Mouse (Mus musculus): ENCODE results near the gene Dbx2.

Gene Dbx2

DNA sequence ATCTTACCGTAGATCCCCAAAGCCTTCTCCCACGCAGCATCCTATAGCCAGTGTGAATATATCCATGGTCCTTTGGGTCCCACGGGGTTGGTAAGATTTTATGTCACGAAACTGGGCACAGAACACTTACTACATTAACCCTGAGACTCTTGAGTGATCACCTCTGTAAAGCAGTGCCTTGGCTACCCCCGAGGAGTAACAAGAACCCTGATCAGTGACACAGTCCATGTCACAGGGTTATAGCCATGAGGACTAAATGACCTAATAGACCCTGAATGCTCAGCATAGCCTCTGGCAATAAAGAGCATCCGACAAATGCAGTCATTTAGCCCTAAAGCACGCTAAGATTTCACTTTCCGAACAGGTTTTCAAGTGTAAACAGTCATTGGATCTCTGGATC, 33.0 kb downstream of the Dbx2 start:
- no peak for DNase-seq (ENCODE audit: low read depth, low spot score)

DNA sequence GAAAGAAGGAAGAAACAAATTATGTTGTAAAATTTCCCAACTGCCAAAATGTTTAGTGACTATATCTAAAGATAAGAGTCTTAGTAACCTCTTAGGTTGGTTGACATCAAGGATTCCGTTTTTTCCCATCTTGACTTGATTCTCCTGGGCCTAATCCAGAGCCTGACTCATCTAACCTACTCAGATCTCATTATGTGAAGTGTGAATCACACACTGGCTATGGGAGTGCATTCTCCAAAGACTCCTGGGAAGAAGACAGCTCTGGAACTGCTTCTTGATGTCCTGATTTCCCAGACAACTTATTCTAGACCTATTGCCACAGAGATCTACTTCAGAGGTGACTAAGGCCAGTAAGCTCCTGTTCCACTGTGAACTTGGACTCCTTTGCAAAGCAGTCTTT, 43.2 kb downstream of the Dbx2 start:
- DNase-seq (ENCODE audit: low read depth, low spot score) = no peak

DNA sequence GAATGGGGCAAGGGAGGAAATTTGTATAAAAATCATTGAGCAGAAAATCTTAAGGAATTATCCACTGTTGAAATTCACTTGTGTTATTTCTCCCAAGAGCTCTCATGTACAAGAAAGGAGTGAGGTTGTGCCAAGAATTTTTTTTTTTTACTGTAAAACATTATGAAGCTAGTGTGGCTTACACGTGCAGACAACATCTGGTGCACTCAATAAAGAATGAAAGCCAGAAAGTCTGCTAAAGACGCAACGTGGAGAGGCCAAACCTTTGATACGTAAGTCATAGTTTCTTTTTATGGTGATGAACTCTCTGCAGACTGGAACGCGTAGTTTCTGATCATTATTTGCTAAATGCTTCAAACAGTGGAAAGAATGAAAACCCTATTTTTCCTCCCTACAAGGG, 54.6 kb downstream of the Dbx2 start:
- no peak for DNase-seq (ENCODE audit: low read depth, low spot score)

DNA sequence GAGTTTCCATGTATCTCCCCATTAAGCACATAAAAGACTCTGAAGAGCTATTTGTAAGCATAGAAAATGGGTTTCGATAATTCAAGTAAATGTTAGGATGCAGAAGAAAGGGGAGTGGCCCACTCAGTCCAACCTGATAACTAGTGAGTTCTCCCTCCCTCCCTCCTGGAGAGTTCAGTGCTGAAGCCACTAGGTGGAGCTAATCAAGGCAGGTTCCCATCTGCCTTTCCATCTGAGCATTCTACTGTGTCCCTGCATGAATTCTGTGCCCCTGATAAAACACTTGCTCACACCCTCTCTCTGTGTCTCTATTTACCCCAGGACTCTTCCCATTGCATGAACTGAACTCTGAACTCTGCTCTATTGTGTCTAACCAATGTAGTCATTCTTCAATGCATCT, 57.1 kb downstream of the Dbx2 start:
- DNase-seq (ENCODE audit: low read depth, low spot score) = peak; percentile 50

DNA sequence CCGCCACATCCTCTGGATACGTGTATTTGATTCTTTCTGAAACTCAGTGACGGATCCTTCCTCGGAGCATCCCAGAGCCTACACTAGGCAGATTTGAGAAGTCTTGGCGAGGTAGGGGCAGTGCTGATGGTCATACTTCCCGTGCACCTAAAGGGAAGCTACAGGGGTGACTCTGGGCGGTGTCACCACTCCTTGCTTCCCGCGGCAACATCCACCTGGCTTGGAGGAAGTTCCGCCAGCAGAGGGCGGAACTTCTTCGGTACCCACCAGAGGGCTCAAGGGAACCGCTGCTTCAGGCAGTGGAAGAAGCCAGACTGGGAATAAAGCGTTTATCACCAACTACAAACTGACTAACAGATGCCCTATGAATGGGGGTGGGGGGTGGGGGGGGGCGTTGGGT, 68.9 kb downstream of the Dbx2 start:
- peak; percentile 48 for DNase-seq (ENCODE audit: low read depth, low spot score)

DNA sequence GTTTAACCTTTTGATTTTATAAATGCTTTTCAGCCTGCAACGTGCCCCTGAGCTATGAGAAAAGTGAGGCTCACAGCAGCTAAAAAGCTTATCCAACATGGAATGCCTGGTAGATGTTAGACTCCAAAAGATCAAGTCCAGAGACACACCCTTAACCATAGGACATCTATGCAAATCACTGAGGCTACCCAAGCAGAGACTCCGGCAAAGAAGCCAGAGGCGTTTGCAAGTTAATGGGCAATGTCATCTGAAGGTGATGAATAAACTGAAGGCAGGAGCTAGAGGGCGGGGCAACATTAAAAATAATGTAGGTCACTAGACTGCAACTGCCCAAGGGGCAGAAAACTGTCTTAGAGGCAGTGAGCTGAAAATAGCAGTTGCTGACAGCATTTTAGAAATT, 70.9 kb downstream of the Dbx2 start:
- peak; percentile 55 for DNase-seq (ENCODE audit: low read depth, low spot score)

DNA sequence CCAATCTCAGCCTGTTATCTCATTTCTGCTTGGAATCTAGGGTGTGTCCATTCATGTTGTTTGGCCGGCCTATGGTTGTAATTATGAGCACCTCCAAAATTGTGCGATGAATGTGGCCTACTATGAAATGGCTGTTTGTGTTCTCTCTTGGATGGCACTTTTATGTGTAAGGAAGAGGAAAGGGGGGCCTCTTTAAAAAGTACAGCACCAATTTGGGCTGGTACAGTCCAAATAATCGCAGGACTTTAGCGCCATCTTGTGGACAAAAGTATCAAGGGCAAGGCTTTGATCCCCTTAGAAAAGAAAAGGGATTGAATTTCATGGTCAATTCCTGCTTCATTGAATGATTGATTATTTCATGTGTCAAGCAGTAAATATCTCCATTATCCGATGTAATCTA, 81.1 kb downstream of the Dbx2 start:
- peak; percentile 65 for DNase-seq (ENCODE audit: low read depth, low spot score)

Measured in ZHBTc4 (cell line).